Mouse (Mus musculus): ENCODE measurements around the gene Sim1.

DNA sequence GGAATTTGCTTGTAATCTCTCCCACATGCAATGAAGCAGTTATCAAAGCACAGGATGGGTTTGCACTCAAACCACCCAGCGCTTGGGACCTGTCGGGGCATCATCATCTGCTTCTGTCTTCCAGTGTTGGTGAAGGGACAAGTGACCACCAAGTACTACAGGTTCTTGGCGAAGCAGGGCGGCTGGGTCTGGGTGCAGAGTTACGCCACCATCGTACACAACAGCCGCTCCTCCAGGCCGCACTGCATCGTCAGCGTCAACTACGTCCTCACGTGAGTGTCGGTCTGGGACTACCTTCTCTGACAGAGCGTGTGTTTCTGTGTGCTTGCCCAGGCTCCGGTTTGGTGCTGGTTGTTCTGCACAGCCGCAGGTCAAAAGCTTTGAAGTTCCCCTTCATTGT is 15.8 kb downstream of the Sim1 start:
- TF ChIP-seq POLR2A (IDR thresholded peaks at IDR 0.05; ENCODE audit: insufficient read depth, low read length) (no peak), CTCF (IDR thresholded peaks at IDR 0.05; ENCODE audit: low read depth, low read length) (no peak)
